Mouse (Mus musculus) adrenal gland, postnatal 25 days (tissue): ENCODE data around the gene Smok2a. TPM values are rescaled to one million over a fixed set of nuclear protein-coding genes. Genes with fewer than 3 reads are reported as not detected.
"Not testable (repeated sequence)": the region's sequence is repeated elsewhere in the genome, so short reads cannot be mapped to it uniquely, and the experiment has no call there.

Experiments
- DNase-seq: peaks from one replicate; pipeline ENCODE4 v3.0.0; 2021; ENCODE audit warnings: mixed read lengths
- total RNA-seq: library from RNA; stranded (reverse); gene quantifications from 2 replicates; pipeline ENCODE4 v1.2.3, GENCODE M21; 2021

Smok2a gene
- total RNA-seq, 1 experiment from 2014 or later: not detected

DNA sequence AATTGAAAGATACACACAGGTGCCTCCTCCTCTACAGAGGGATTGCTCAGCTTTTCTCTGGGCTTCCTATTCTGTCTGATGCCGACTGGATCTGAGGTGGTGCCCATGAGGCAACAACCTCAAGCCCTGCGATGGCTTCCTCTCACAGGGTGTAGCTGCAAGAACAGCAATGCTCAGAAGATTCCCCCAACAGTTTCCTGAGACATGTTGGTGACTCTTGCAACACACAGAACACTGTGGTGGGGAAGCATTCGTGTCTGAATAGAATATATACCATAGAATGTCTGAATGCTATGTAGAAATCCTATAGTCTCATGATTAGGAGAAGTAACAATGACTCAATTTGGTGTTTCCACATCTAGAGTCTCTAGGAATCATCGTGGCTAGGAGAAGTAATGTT, 6.8 kb upstream of the Smok2a start:
- DNase-seq: no peak

DNA sequence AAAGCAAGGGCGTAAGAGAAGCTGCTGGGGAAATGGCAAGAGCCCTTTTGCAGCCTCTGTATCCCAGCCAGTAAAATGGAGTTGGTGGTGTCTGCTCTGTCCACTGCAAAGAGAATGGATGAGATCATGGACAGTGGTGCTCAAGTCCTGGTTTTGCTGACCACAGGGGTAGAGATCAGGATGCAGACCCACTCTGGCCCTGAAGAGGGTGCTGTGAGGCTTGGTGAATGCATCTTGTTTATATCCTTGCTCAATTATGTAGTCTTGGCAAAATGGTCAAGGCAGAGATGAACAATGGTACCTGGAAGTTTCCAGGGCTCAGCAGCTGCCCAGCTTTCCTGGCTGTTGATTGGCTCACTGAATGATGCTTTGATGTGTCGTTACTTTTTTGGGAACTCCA, 5.4 kb upstream of the Smok2a start:
- no peak for DNase-seq

GRCm38 (mm10) chr17:13221921-13222320, 933 bp downstream of the Smok2a start:
- DNase-seq: not testable (repeated sequence)

DNA sequence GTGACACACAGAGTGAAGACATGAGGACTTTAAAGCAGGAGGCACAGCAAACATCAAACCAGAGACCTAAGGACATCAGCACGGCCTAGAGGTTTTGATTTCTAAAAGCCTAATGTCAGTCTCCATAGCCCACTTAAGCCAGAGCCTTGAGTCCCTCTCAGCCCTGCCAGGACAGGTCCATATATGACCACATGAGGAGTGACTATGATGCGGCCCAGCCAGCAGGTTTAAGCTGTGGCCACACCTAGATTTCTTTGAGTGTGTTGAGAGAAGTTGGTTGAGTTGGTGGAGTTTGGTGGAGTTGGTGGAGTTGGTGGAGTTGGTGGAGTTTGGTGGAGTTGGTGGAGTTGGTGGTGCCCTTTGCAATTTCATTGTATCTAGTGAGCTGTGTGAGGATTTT, 9.0 kb downstream of the Smok2a start, which contains the start of gene Smok2b:
Smok2b (plus strand) TSS at position 301 of the 400 bp plus-strand sequence.
- not testable (repeated sequence) for DNase-seq

GRCm38 (mm10) chr17:13239461-13239860, 18.5 kb downstream of the Smok2a start:
- DNase-seq: not testable (repeated sequence)

- not testable (repeated sequence) for DNase-seq
Observed at GRCm38 (mm10) chr17:13240807-13241727, 20.1 kb downstream of the Smok2a start.

GRCm38 (mm10) chr17:13254786-13255185, 33.8 kb downstream of the Smok2a start:
- DNase-seq: not testable (repeated sequence)

Other genes starting within 250 kb of the Smok2a start
- gene Wtap, start 227.0 kb upstream of the Smok2a start, total RNA-seq: 60.2 and 67.5 TPM in 2 replicates
- 333 and 383 TPM in 2 replicates for gene Sod2, start 214.3 kb upstream of the Smok2a start, total RNA-seq
- 0.49 TPM in 1 of 2 replicates, not detected in the other for gene Gpr31b, start 168.9 kb upstream of the Smok2a start, total RNA-seq
- gene Tcp10b, start 160.1 kb upstream of the Smok2a start, total RNA-seq: 0.88 TPM in 1 of 2 replicates, not detected in the other
- gene Unc93a, start 89.4 kb upstream of the Smok2a start, total RNA-seq: 1.2 and 1.8 TPM in 2 replicates
- gene Smok2b, start 9.1 kb downstream of the Smok2a start, total RNA-seq: not detected in 2 replicates
- not detected in 2 replicates for gene Tcp10c, start 133.4 kb downstream of the Smok2a start, total RNA-seq